Mouse (Mus musculus) c-Kit-positive CD71-negative TER-119-negative erythroid progenitor cells, embryonic 14.5 days (primary cell): ENCODE results near the gene Hivep1.

Experiments used
- DNase-seq: peaks from one replicate; pipeline ENCODE4 v3.0.0-alpha.2; 2013; ENCODE audit warnings: low read depth

Hivep1 gene

GRCm38 (mm10) chr13:42075546-42075945 lies 23.7 kb downstream of the Hivep1 start:
- DNase-seq = no peak

GRCm38 (mm10) chr13:42076751-42077302 lies 25.0 kb downstream of the Hivep1 start:
- no peak for DNase-seq

GRCm38 (mm10) chr13:42077629-42078028 lies 25.8 kb downstream of the Hivep1 start:
- DNase-seq = no peak

GRCm38 (mm10) chr13:42080131-42080916 lies 28.5 kb downstream of the Hivep1 start:
- DNase-seq = no peak

GRCm38 (mm10) chr13:42088339-42088738 lies 36.5 kb downstream of the Hivep1 start:
- DNase-seq = no peak

GRCm38 (mm10) chr13:42089025-42089424 lies 37.2 kb downstream of the Hivep1 start:
- DNase-seq = no peak

GRCm38 (mm10) chr13:42090751-42091150 lies 38.9 kb downstream of the Hivep1 start:
- DNase-seq = no peak

GRCm38 (mm10) chr13:42092392-42093139 lies 40.7 kb downstream of the Hivep1 start:
- no peak for DNase-seq

GRCm38 (mm10) chr13:42093268-42094042 lies 41.6 kb downstream of the Hivep1 start:
- DNase-seq = no peak

- DNase-seq = no peak
Observed at GRCm38 (mm10) chr13:42095826-42096515, 44.1 kb downstream of the Hivep1 start.

GRCm38 (mm10) chr13:42097109-42097508 lies 45.3 kb downstream of the Hivep1 start:
- no peak for DNase-seq

GRCm38 (mm10) chr13:42098522-42098921 lies 46.7 kb downstream of the Hivep1 start:
- DNase-seq = no peak

GRCm38 (mm10) chr13:42099523-42099922 lies 47.7 kb downstream of the Hivep1 start:
- DNase-seq = no peak

GRCm38 (mm10) chr13:42101440-42102190 lies 49.8 kb downstream of the Hivep1 start:
- no peak for DNase-seq

GRCm38 (mm10) chr13:42102980-42103379 lies 51.2 kb downstream of the Hivep1 start:
- DNase-seq = no peak

- DNase-seq = no peak
Observed at GRCm38 (mm10) chr13:42103486-42104166, 51.8 kb downstream of the Hivep1 start.

GRCm38 (mm10) chr13:42104371-42104770 lies 52.5 kb downstream of the Hivep1 start:
- DNase-seq = no peak

GRCm38 (mm10) chr13:42108483-42109215 lies 56.8 kb downstream of the Hivep1 start:
- no peak for DNase-seq

- DNase-seq = no peak
Observed at GRCm38 (mm10) chr13:42110416-42110815, 58.6 kb downstream of the Hivep1 start.

GRCm38 (mm10) chr13:42112071-42112470 lies 60.2 kb downstream of the Hivep1 start:
- DNase-seq = no peak
